Mouse (Mus musculus) layer of hippocampus, postnatal 14 days (tissue): ENCODE results near the gene Slc26a3. TPM values are rescaled to one million over a fixed set of nuclear protein-coding genes. Genes with fewer than 3 reads are reported as not detected.
"Not testable (repeated sequence)": the region's sequence is repeated elsewhere in the genome, so short reads cannot be mapped to it uniquely, and the experiment has no call there.

Experiments used
- DNase-seq, 2 experiments: peaks; one replicate each; pipeline ENCODE4 v3.0.0; 2021 to 2022; ENCODE audit warnings: low spot score in 2 of 2, mixed read lengths in 1 of 2
- total RNA-seq, 2 experiments: library from RNA; stranded (reverse); gene quantifications; 2 replicates each; pipeline ENCODE4 v1.2.3; 2021

The Slc26a3 gene
- total RNA-seq, 2 experiments from 2014 or later, result 0.38 to 0.81 TPM

DNA sequence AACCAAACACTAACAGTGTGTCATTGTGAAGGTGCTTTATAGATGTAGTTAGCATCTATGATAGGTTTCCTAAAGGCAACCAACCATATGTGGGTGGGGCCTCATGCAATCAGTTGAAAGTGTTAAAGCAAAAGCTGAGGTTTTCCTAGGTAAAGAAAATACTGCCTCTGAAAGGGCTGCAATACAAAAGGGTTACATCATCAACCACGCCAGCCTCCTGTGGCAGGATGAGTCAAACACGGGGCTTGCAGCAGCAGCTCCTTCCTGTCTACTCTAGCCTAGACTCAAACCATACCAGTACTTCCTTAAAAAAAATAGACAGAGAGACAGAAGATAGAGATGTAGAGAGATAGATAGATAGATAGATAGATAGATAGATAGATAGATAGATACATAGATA, 25.3 kb downstream of the Slc26a3 start:
- no peak for DNase-seq

DNA sequence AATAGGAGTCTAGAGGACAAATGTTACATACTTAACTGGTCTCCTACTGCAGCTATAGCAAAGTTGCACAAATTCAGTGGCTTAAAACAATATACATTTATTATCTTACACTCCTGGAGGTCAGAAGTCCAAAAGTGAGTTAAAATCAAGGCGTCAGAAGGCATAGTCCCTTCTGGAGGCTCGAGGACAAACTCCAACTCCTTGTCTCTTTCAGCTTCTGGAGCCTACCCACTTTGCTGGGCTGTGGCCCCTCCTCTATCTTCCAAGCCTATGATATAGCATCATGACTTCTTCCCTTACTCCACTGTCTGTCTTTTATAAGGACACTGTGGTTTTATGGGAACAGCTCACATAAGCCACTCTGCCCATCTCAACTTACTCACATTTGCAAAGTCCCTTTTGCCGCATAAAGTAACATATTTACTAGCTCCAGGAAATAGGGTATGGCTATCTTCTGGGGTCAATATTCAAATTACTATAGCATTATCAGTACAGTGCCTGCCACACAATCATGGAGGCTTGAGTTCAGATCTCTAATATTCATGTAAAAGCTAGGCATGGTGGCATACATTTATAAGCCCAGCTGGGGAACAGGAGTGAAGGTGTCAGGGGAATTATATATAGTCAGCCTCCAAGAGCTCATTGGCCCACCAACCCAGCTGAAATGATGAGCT, 31.4 kb downstream of the Slc26a3 start:
- no peak for DNase-seq

DNA sequence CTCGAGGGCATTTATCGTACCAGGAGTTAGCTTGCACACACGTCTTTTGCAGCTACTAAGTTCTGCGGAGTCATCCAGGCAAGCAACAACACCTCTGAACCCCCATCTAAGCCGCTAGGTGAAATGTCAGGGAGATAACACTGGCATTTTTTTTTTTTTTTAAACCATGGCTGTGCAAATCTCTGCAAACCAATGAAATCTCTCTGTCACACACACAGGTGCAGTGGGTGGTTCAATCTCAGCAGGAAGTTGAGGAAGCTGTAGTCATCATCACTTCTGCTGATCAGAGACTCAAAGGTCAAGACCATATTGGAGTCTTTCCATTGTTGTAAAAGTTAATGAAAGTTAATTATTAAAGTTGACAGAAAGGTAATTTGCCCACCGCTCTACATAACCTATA, 47.1 kb downstream of the Slc26a3 start:
- DNase-seq, result no peak

DNA sequence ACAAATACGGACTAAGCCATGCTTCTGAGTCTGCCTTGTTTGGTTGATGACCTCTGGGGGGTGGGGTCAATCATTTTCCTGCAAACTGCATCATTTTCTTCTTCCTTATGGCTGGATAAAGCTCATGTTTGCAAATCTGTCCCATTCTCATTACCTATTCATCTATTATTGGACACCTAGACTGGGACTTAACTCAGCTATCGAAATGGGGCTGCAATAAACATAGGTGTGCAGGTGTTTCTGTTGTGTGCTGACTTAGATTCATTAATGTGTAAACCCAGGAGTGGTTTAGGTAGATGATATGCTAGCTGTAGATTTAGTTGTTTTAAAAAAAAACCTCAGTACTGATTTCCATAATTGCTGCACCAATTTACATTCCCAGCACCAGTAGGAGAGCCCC, 48.9 kb downstream of the Slc26a3 start:
- no peak for DNase-seq

DNA sequence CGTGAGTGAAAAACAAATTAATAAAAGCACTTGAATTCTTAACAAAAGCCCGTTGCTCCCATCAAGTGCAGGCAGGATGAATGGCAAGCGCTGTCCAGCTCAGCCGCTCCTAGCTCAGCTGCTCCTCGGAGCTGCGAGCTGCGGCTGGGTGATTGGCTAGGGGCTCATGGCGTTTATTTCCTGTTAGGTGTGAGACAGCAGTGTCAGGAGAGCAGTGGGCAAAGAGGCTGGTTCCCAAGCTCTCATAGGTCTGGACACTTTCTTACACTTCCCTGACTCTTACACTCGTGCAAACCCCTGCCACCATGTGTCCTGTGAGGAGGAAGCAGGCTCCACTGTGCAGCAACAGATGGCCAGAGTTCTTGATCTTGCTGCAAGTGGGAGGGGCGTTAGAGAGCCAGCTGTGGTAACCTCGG, 53.5 kb downstream of the Slc26a3 start:
- DNase-seq, result no peak

DNA sequence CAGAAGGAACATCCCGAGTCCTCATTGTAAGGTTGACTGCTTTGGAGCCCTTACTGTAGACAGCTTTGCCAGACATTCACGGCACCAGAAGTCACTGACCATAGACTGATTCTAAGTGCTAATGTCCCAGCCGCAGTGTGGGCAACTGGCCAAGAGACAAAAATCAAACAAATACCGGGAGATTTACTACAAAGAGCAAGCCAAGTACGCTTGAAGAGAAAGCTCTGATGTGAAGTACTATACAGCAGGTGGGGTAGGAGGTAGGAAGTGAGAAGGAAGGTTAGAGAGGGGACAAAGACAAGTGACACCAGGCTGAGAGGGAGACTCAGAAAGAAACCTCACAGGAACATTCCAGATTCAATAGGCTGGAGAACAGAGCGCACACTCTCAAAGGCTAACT, 54.2 kb downstream of the Slc26a3 start:
- no peak for DNase-seq

DNA sequence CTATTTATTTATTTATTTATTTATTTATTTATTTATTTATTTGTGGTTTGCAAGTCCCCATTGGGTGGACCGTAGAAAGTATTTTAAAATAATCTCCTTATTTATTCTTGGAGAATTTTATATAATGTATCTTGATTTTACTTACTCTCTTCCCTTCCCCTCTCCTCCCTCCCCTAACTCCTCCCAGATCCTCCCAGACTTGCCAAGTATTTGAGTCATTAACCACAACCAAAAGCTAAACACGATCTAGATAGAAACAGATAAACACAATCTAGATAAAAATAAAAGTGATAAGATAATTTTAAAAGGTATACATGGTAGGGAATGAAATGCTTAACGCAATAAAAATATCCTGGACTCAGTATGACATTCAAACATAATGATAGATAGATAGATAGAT, 58.7 kb downstream of the Slc26a3 start:
- DNase-seq, result no peak

DNA sequence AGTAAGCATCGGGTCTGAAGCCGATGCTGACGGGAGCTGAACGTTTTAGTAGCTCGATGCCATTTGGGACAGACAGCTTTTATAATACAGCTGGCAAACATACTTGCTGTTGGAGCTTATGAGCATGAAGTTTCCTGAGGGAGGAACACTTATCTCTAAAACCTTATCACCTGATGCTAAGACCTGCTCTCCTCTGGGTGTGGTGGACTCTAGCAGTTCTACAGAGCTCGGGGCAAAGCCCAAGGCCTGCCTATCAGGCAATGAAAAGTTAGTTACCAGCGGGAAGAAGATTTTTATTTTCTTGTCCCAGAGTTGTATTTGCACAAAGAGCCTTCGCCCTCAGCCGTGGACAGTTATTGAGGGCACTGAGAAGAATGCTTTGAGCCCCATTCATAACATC, 65.6 kb downstream of the Slc26a3 start:
- no peak for DNase-seq

DNA sequence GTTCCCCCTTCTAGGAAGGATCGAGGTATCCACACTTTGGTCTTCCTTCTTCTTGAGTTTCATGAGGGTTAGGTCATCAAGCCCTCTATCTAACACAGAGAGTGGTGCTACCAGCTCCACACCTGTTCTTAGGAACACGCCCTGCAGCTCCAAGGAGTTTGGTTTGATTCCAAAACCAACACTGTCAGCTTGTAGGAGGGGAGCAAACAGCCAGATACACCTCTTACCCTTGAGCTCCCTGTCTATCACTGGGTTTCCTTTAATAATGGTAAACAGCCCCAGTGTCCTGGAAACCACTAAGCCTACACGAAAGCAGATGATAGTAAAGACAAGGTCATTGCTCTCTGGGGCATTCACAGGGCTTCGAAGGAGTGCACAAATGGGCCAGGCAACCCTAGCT, 67.8 kb downstream of the Slc26a3 start:
- no peak for DNase-seq

DNA sequence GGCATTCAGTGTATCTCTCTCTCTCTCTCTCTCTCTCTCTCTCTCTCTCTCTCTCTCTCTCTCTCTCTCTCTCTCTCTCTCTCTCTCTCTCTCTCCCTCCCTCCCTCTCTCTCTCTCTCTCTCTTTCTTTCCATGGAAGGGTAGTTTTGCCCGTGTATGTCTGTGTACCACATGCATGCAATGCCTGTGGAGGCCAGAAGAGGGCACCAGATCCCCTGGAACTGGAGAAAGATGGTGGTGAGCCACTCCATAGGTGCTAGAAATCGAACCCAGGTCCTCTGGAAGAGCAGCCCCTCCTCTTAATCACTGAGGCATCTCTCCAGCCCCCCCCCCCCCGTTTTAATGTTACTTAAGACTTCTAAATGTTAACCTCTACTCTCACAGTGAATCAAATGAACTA, 69.6 kb downstream of the Slc26a3 start:
- not testable (repeated sequence) for DNase-seq

DNA sequence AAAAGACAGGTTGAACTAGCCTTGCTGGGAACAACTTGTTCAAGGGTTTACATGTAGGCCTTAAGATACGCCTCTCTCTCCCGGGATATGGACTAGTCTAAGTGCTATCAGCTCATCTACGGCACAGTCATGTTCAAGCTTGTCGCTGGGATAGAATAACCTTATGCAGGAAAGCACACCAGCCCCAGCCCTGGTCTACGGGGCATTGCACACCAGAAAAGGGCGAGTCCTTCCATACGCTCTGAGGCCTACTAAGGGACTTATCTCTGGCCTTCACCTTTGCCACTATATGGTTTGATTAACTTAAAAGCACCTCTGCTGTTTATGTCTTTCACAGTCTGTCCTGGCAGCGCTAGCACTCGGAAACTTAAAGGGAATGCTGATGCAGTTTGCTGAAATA, 70.7 kb downstream of the Slc26a3 start:
- no peak for DNase-seq

DNA sequence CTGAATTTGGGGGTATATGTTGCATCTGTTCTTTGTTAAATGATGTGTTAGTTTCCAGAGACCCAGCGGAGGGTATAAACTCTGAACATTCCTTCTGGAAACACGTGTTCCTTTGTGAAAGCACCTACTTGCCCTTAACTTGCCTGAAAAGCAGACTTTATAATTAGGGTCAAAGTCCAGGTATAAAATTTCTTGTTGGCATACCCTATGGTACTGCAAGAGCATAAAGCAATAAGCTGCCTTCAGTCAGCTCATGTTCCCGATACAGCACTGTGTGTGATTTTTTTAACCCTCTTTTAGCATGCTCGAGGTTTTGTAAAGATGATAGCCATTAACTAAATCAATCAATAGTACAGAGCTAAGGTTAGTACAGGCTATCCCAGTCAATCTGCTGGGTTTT, 71.9 kb downstream of the Slc26a3 start:
- no peak for DNase-seq

DNA sequence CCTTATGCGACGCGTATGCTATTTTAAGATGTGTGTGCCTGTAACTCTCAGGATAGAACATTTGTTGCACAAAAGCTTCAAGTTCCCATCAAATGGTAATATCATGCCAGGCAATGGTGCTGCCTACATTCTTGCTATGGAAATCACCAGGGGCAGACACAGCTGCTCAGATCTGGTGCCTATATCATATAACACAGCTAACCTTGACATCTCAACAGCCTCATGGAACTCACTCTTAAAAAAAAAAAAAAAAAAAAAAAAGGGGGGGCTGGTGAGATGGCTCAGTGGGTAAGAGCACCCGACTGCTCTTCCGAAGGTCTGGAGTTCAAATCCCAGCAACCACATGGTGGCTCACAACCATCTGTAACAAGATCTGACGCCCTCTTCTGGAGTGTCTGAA, 87.5 kb downstream of the Slc26a3 start:
- not testable (repeated sequence) for DNase-seq

DNA sequence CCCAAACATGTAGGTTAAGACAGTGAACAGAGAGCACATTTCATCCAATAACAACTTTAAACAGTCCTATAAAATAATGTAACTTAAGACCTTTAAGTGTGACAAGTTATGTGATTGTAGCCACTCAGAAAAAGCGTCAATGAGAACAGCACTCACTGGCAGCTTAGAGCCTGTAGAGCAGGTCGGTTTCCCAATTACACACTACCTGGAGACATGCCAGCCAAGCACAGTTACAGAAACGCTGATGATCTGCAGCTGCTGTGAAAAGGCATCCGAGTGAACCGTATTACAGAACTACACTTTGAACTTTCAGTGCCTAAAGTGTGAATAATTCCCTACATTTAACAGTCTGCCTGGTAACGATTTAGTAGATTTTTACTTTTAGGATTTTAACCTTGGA, 95.8 kb downstream of the Slc26a3 start:
- no peak for DNase-seq

DNA sequence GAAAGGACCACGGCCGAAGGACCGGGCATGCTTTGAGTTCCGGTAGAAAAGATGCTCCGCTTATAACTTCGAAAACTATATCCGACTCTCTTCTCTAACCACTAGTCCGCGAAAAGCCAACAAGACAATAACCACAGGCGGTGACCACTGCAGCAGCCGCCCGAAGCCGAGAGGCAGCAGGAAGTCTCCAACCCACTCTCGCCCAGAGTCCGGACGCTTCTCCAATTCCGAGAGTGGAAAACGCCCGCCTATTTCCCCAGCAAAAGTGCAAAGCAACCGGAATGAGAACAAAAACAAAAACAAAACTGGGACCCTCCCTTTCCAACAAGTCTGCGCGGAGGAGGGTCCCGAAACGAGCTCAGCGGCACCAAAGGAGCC, 108.3 kb downstream of the Slc26a3 start:
- no peak for DNase-seq

DNA sequence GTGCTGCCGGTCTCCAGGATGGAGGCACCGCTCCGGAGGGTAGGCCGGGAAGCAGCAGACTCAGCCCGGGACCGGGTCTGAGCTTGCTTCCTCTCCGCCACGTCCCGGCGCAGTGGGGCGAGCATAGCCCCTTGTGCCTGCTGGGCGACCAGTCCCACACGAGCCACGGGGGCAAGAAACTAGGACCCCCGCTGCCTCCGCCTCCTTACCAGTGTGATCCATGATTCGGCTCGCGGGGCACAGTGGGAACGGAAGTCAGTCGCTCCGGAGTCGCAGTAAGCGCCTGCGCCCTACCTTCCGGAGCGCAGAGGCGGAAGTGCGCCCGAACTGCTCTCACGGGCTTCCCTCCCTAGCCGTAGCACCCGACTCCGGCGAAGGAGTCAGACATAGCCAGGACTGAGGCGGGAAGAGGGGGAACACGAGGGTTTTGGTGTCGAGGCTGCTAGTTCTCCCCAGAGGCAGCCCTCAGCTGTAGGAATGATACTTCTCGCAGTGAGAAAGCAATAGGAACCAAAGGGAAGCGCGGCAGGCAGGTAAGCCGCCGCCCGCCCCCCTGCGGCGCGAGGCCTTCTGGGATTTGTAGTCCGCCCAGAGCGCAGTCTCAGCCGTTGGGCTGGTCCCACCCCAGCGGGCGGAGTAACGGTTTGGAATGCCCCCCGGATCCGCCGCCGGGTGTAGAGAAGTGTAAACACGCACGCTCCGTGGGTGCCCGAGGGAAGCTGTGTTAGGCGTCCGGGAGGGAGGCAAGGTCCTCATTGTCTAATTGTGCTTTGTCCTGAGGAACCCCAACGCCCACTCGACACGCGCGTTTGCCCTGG, 108.9 kb downstream of the Slc26a3 start, which contains the start of gene Cbll1:
Cbll1 (minus strand) TSS at position 303 of the 818 bp plus-strand sequence.
- DNase-seq, result peak; percentile 96 to 98

DNA sequence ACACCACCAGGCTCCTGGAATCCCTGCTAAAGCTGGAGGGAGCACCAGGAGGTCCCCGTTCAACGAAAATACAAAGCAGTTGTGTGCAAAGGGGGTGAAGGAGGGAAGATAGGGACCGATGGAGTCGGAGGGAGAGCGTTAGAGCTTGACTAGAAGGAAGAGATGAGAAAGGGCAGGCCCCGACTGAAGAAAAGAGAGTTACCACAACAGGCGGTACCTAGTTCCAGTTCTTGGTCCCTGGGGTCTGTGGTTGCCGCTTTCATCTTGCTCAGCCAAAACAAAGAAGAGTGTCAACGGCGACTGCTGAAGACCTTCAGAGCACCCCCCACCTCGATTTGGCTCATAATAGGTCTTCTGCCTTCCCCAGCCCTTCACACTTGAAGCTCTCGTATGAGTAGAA, 109.5 kb downstream of the Slc26a3 start:
- DNase-seq, result no peak

DNA sequence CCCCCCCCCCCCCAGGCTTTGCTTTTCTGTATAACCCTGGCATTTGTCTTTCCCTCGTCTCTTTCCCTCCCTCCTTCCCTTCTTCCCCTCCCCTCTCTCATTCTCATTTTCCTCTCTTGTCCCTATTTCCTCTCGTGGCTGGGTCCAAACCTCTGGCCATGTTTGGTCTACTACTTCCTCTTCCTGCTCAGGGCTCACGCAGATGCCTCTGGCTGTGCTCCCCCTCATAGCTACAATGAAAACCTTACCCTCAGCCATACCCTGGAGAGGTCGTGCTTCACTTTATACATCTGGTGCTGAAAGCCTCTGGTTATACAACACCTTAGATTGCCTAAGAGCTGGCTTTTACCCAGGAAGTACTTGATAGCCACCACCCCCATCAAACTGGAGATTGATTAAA, 110.6 kb downstream of the Slc26a3 start:
- DNase-seq, result no peak

DNA sequence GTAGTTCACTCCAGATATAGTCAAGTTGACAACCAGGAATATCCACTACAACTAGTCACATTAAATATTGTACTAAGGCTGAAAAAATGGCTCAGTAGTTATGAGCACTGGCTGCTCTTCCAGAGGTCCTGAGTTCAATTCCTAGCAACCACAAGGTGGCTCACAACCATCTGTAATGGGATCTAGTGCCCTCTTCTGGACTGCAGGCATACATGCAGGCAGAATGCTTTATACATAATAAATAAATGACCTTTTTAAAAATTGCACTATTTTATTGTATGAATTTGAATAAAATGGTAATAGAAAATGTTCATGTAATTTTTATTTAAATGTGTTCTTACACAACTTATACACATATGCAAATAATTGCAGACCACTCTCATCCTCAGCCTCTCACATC, 112.5 kb downstream of the Slc26a3 start:
- no peak for DNase-seq

DNA sequence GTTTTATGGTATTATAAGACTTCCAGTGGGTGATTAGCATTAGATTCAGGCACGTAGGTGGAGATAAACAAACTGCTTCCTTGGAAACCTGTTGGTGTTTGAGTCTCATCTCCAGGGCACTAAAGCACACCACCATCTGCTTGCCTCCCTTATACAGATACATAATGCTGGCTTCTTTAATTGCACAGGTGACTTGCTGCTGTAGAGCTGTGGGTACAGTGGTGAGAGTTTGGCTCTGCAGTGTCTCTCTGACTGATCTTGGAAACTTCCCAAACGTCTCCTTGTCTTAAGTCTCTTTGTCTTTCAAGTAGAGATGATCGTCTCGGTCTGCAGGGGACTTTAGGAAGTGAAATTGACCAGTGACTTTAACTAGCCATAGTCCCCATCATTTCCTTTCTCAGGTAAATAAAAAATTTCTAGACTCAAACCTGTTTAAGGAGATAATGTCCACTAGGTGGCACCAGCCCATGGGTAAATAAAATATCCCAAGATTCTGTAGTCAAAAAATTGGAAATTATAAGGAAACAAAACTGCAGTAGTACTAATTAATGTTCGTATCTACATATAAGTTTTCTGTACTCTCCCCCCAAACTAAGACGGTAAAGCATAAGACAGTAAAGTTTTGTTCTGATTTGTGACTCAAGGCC, 117.2 kb downstream of the Slc26a3 start:
- peak in 1 of 2 experiments; percentile 51 for DNase-seq

DNA sequence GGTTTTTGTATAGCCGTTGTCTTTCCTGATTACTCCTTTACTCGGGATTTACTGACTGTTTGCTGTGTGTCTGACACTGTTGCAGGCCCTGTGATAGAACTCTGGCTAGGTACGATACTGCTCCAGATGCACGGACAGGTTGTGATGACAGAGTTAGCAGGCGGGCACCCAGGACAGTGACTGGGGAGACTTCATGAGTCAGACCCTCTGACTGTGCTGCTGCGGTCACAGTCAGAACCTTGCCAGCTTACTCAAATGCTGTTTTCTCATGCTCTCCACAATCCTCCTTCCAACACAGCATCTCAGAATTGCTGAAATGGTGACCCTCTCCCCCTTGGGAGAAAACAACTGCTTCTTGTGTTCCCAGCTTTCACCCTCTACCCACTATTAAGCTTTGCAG, 117.8 kb downstream of the Slc26a3 start:
- DNase-seq, result no peak

DNA sequence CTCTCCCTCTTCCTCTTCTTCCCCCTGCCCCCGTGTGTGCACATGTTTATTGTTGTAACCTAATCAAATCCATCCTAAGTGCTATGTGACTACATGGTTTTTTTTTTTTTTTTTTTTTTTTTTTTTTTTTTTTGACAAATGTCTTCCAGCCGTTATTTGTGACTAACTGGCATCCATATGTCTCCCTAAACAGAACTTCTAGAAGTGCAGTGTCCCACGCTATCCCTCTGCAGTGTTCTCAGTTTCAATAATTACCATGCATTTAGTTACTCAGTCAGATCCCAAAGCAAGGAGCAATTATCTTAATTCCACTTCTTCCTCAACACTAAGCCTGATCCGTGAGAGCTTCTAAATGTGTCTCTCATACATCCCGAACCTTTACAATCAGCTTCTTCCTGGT, 120.5 kb downstream of the Slc26a3 start:
- no peak for DNase-seq
